Mouse (Mus musculus) embryo, embryonic 9.5 days (tissue): ENCODE results near the gene Rab25.

Experiments used
- DNase-seq: peaks from one replicate; pipeline ENCODE4 v3.0.0-alpha.2; 2017; ENCODE audit errors: extremely low spot score

Rab25 gene

DNA sequence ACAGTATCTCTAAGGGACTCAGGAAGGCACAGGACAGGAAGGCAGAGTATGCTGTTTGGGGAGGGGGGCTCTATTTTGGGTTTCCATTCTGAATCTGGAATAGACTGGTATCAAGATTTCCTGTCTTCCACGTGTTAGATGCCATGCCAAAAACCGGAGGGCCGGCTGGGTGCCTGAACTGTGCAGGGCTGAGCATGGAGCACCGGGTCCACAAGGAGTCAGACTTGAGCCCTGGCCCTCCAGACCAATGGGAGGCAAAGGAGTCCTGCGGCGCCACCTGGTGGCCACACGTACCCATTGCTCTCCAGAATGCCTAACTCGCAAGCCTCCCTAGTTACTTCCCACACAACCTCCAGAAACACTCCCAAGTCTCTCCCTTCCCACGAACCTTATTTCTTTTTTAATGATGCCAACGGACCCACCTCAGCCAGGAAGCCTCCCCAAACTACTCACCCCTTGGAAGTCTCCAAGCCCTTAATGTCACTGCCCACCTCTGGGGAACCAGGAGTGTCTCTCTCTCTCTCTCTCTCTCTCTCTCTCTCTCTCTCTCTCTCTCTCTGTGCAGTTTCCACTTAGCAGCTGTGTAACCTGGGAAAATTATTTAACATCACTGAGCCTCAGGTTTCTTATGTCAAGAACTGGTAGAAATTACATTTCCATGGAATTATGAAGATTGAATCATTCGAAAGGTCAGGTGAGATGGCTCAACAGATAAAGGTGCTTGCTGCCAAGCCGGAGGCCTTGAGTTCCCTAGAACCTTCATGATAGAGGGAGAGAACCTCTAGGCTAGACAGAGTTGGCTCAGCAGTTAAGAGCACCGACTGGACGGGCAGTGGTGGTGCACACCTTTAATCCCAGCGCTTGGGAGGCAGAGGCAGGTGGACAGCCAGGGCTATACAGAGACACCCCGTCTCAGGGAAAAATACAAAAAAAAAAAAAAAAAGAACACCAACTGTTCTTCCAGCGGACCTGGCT, 21.7 kb downstream of the Rab25 start:
- peak; percentile 88 for DNase-seq

DNA sequence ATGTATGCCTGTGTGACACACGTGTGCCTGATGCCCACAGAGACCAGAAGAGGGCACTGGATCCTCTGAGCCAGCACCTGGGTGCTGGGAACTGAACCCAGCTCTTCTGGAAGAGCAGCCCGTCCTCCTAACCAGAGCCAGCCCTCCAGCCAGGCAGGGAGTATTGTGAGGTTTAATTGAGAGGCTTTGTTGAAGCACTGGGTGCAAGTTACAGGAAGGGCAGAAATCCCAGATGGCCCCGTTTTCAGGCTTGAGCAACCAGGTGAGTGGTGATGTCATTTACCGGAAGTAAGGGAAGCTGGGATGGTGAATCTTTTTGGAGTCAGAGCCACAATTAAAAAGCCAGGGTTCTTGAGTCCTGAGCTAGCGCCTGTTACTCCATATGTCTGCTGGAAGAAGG, 23.1 kb downstream of the Rab25 start:
- DNase-seq, result no peak

DNA sequence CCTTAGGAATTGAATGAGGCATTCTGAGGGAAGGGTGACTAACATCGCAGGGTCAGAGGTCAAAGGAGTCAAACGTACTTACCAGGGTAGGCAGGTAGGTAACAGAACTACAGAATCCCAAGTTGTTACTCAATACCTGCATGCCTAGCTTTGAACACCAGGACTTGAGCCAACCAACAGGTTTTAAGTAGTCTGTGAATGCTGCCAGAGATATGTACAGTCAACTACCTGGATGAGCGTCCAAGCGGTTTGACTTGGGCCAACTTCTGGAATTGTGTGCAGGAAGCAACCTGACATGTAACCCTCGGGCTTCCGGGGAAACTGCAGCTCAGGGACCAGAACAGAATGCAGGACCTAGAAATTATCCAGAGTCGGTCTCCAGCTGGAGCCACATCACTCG, 25.1 kb downstream of the Rab25 start:
- DNase-seq, result no peak

DNA sequence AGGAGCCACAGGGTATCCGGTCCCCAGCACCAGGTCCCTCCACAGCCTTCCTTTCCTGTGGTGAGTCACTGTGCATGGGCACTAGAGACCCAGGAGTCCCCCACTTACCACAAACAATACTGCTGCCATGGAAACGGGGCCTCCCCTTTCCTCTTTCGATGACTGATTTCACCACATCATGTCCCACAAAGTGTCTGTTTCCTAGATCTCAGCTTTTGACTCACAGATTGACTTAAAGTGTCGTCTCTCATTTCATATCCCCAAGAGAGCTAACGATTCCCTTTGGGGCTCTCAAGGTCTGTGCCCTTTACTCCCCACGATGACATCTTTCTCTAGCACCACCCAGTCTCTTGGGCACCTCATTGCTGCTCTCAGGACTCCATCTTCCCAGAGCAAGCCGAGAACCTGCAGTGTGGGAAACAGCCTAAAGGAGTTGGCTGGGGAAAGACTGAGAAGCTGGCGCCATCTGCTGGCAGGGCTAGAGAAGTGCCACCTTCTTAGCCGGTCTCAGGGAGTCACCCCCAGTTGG, 26.2 kb downstream of the Rab25 start:
- DNase-seq, result peak; percentile 76

DNA sequence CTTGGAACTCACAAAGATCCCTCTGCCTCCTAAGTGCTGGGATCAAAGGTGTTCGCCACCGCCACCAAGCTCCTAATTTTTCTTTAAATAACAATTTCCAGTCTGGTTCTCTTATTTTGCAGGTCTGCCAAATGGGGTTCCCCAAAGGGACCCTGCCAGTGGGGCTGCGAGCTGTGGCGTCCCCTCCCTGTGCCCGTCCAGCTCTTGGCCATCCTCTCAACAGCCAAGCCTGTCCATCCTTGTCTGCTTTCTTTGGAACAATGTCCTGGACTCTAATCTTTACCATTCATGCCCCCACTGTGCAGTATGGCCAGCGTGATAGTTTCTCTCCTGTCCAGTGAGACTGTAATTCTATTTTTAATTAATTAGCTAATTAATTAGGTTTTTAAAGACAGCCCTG, 26.9 kb downstream of the Rab25 start:
- DNase-seq, result no peak

DNA sequence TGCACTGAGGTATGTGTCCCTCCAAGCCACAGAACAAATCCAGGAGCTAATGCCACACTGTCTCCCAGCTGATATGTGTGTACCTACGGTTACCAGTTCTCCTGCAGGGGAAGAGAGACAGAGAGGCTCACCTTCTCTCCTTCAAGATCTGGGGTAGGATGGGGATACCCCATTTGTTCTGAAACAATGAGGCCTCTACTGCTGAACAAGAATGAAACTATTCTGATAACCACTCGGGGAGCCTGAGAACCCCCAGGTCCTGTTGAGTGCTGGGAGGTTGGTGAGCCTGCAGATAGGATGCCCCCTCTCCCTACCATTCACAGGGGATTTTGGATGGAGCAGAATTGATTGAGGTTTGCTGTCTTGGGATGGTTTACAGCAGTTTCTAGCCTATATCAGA, 28.0 kb downstream of the Rab25 start:
- DNase-seq, result no peak

DNA sequence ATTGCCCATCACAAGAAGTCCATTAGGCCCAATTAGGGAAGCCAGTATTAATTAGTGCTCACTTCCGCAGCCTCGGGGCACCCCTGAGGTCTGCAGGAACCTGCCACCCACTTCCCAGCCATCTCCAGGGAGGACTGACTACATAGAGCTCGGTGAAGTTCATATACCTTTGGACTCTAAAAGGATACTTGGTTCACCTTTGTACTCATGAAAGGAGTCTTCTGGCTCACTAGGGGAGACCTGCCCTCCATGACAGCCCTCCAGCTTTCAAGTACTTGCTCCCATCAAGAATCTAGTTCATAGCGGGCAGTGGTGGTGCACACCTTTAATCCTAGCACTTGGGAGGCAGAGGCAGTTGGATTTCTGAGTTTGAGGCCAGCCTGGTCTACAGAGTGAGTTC, 29.7 kb downstream of the Rab25 start:
- DNase-seq, result no peak

DNA sequence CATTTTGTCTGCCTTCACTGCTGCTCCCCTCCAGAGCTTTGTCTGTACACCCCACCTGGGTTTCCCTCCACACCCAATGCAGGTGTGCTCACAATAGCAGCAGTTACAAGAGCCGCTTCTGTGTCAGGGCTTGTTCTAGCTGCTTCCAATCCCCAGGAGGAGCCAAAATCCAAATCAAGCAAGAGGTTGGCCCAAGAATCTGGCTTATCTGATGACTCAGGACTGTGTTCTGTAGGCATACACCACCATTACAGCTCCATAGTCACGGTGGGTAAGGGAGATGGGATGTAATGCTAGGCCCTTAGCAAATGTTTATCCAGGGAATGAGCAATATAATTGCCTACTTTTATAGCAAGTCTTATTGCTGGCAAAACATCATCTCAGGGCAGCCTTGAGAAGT, 31.7 kb downstream of the Rab25 start:
- no peak for DNase-seq

DNA sequence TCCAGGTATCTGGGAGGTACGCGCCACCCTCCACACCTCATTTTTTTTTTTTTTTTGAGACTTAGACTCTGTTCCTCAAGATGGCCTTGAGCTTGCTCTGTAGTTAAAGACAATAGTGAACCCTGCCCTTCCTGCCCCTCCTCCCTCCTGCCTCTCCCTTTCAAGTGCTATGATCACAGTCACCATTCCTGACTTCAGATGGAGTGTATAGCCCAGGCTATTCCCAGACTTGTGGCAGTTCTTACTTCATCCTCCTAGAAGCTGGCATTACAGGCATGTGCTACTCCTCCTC, 33.1 kb downstream of the Rab25 start:
- no peak for DNase-seq

DNA sequence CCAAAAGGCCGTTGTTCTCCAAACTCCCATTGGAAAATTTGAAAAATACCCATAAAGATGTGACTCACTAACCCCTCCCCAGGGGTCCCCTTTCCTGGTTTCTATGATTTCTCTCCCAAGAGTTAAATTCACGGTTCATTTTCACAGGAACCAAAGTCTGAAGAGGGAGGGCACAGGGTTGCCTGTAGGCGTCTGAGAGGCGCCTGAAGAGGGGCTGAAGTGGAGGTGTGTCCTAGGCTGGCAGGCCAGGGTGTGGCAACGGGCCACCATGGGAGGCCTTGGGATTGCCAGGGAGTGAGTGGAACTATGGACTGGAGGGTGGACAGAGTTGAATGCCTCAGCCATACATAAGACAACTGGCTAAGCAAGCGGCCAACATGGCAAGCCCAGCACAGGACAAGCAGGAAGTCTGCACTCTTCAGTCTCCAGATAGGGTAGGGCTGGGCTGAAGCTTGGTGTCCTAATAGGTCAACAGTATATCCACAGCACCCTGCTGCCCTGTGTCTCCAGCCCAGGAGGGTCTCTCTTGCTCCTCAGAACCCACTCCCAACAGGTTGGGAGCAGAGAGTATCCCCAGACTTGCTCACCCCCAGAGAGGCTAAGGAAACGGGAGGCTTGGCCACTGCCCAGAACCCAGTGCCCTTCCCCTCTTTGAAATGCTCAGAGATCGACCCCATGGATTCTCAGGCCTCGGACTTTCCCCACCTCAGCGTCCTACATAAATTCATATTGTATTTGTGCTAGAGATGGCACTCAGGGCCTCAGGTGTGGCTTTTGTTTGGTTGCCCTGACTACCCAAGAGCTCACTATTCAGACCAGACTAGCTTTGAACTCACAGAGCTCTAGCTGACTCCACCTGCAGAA, 33.6 kb downstream of the Rab25 start:
- no peak for DNase-seq

DNA sequence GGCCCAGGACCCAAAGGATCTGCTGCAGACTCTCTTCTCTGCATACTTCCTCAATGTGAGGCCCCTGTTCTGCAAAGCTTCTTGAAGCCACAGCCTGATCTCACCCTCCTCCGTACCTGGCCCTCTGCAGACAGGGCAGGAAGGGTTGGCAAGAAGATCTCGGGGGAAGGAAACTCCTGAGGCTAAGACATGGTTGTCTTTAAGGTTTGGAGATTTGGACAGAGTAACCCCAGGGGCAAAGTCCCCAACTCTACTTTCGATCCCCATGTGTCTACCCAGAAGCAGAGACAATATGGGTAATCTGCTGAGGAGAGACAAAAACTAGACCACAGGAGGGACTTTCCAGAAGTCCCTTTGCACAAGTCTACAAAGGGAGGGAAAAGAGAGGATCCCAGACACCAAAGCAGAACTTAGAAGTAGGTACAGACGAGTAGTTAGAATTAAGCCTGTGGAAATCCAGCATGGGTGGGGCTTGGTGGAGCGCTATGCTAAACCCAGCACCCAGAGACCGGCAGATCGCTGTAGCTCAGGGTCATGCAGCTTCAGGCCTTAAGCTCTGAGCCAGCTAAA, 34.5 kb downstream of the Rab25 start:
- DNase-seq, result no peak

DNA sequence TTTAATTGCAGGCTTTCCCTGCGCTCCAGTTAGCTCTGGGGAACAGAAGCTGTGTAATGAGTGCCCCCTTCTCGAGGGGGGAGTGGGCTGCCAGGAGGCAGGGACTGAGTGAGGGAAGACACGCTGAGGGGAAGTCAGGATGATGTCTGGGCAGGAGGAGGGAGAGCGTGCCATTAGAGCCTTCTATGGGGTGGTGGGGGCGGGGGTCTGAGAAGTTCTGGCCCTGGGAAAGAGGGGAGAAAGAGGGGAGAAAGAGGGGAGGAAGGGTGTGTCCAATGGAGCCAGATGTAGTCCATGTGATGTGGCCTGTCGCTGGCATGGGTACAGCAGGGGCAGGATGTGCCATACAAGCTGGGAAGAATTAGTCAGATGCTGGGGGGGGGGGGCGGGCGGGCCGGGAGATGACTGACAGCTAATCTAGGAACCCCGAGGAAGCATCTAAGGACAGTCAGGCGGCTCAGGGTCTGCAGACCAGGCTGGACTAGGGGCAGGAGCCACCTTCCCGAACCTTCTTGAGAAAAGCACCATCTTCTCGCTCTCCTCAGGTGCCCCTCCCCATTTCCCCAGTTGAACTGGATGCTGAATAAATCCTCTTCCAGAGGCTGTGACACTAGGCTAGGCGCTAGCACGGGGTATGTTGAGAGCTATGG, 35.1 kb downstream of the Rab25 start:
- no peak for DNase-seq

DNA sequence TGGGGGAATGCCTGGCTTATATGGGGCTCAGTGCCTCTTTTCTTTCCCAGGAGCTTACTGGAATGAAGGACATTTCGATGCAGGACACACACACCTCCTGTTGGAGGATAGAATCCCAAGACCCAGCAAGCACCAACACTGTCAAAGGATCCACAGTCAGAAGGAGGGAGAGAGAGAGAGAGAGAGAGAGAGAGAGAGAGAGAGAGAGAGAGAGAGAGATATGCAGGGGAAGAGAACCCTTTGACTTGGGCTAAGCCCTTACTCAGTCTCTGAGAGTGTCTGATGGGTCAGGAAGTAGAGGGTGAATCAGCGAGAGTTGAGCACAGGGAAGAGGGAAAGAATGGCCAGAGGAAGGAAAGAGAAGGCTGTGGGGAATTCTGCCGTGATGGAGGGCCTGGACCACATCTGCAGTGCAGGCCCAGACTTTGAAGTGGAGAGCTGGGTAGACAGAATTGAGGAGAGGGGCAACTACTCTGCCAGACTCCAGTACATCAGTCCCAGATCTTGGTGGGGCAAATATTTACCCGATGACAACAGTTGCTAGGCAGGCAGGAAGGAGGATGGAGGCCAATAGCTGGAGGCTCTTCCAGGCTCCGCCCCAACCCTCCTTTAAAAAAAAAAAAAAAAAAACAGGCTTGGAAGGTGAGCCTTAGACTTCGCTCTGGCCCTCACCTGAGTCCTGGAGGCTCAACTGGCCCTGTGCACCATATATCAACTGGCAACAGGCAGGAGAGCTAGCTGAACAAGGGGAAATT, 35.8 kb downstream of the Rab25 start:
- no peak for DNase-seq

DNA sequence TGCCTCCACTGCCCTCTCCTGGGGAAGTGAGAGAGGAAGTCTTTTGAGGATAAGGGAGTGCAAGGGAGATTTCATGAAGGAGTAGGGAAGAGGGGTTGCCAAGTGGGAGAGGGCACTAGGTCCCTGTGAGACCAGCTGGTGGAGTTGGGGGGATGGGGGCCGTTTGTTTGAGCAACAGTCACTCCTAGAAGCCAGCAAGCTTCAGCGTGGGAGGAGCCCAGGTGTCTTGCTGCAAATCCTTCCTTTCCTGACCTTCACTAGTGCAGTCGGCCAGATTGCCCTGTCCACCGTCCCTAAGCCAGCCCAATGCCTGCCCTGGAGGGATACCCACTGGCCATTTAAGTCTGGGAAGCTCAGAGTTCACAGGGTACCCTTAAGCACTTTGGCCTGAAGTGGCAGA, 36.5 kb downstream of the Rab25 start:
- no peak for DNase-seq

DNA sequence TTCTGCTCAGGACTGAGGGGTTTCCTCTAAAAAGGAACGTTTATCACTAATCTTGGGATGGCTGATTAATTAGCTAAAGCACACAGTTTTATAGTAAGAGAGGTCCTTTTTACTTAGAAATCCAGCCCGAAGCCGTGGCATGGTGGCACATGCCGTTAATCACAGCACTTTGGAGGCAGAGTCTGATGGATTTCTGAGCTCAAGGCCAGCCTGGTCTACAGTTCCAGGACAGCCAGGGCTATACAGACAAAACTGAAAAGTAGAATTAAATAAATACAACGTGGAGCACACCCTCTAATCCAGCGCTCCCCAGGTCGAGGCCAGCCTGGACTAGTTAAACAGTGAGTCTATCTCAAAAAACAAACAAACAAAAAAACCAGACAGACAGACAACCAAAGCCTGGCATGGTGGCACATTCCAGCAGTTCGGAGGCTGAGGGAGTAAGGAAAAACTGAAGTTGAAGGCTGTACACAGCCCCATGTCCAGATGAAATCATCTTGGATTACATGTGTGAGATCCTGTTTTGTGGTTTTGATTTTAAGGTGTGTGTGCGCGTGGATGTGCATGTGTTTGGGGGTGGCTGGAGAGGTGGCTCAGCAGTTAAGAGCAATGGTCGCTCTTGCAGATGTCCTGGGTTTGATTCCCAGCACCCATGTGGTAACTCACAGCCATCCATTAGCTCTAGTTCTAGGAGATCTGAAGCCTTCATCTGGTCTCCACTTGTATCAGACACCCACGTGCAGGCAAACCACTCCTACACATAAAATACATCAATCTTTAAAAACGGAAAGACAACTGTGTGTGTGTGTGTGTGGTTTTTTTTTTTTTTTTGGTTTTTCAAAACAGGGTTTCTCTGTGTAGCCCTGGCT, 37.4 kb downstream of the Rab25 start:
- no peak for DNase-seq

DNA sequence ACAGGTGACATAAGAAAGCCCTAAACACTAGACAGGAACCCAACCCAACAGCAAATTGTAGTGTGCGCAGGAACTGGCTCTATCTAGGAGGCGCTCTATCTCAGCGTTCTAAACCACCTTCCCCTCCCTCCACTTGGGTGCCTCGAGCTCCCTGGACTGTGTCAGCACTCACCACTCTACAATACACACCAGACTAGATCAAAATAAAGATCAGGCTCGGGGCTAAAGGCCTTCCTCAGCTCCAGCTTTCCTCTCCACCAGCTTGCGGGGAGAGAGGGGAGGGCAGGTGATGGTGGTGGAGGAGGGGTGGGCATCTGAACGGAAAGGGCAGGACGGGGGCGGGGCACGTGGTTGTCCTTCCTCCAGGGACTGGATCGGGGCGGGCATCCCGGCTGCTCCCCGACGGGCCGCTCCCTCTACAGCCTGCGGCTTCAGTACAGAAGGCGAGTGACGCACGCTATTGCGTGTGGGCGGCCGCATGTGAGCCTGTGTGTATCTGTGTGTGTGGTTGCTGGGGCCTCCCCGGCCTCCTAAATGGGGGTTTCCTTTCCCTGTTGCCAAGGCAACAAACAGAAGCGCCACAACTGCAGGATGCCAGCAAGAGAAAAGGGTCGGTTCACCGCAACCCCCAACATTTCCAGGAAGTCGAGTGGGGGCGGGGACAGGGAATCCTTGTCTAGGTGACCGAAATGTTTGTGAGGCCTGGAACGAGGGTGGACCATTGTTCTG, 38.2 kb downstream of the Rab25 start, which contains the start of gene Lmna:
Lmna (minus strand) TSS at position 265 of the 729 bp plus-strand sequence.
- peak; percentile 93 for DNase-seq

DNA sequence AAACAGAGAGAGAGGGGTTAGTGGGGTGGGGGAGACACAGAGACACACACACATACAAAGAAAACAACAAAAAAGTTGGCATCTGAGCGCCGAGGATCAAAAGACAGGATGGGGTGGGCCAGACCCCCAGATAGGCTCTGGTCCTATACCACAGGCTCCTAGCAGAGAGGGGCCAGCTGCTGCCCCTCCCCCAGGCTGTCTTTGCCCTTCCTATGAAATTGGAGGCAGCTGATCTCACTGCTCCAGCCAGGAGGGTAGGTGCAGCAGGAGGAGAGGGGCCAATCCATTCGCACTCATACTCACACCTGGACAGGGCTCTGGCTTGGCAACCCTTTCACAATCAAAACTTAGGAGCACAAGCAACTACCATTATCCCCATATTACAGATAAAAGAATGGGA, 38.9 kb downstream of the Rab25 start:
- DNase-seq, result no peak

DNA sequence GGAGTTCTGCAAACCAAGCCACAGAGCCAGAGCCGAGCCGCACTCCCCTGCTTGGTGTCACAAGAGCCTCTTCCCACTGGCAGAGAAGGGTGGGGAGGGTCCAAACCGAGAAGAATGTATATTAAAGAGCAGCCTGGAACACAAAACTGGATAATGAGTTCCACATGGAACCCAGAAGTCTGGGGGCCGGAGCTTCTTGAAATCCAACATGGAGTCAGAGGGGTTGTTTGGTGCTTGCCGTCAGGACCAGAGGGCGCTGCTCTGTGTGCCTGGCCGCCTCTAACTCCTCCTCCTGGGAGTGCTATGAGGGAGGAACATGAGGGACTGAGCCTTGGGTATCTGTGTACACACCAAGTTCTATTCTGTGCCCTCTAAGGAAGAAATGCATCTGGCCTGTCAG, 42.3 kb downstream of the Rab25 start:
- no peak for DNase-seq

DNA sequence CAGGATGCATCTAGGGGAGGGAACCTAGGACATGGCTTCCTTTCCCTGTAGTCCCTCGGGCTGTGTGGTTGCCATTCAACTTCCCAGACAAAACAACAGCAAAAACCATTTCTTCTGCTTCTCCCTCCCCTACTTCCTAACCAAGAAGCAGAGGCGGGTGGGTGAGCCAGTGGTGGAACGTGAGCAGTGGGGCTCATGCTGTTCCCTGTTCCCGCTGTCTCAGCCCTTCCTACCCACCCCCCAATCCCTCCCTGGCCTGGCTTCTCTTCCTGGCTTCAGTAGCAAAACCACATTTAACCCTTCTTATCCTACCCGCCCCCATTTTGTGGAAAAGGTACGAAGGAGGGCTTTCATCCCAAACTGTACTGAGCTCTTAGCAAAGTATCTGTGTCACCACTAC, 43.0 kb downstream of the Rab25 start:
- DNase-seq, result no peak
